Mouse (Mus musculus) urinary bladder, postnatal 4 days (tissue): ENCODE data around the gene Vamp9.
A peak's percentile ranks its signal among the peaks of the same experiment; 100 is the strongest.

Experiments used
- DNase-seq, 2 experiments: peaks; one replicate each; pipeline ENCODE4 v3.0.0; 2021 to 2022; ENCODE audit warnings: low spot score in 2 of 2

The Vamp9 gene

GRCm38 (mm10) chr5:99941776-99942502 lies 35.9 kb downstream of the Vamp9 start:
- no peak for DNase-seq

GRCm38 (mm10) chr5:99952513-99952912 lies 46.5 kb downstream of the Vamp9 start:
- DNase-seq = no peak

DNA sequence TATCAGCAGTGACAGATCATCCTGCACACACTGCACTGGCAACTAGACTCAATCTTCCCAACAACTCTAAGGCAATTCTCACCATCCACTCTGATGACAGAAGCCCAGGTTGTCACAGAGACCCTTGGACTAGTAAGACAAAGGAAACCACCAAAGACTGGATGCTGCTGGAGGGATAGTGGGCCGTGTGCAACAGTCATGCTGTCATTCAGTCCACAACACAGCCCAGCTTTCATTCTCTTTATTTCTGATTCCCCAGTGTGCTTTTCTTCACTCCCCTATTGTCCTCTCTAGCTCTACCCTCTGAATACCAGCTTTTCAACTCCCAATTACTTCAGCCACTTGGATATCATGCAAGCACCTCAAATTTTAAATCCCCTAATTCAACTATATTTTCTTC lies 47.8 kb downstream of the Vamp9 start:
- no peak for DNase-seq

GRCm38 (mm10) chr5:99958666-99959065 lies 52.6 kb downstream of the Vamp9 start:
- DNase-seq = no peak

GRCm38 (mm10) chr5:99959236-99959936 lies 53.3 kb downstream of the Vamp9 start:
- DNase-seq = no peak

- DNase-seq = no peak
These were observed 53.9 kb downstream of the Vamp9 start for GRCm38 (mm10) chr5:99959960-99960359.

- no peak for DNase-seq
These were observed 67.9 kb downstream of the Vamp9 start for GRCm38 (mm10) chr5:99973941-99974340.

GRCm38 (mm10) chr5:99975061-99975460 lies 69.0 kb downstream of the Vamp9 start:
- DNase-seq = no peak

DNA sequence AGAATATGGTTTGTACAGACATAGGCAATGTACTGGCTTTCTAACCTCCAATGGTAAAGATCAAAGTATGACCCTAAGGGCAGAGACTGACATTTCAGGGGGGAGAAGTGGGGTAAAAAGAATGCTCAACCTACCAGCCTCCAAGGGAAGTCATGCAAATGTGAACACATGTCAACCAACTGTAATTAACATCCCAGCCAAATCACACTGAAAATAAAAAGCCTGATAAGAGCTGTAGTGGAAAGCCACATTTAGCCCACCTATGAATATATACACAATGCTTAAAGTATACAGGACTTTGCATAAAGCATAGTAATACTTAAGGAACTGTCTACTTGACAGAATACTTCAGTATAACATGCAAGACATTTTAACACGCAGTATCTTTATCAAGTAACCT lies 69.7 kb downstream of the Vamp9 start:
- DNase-seq = no peak

DNA sequence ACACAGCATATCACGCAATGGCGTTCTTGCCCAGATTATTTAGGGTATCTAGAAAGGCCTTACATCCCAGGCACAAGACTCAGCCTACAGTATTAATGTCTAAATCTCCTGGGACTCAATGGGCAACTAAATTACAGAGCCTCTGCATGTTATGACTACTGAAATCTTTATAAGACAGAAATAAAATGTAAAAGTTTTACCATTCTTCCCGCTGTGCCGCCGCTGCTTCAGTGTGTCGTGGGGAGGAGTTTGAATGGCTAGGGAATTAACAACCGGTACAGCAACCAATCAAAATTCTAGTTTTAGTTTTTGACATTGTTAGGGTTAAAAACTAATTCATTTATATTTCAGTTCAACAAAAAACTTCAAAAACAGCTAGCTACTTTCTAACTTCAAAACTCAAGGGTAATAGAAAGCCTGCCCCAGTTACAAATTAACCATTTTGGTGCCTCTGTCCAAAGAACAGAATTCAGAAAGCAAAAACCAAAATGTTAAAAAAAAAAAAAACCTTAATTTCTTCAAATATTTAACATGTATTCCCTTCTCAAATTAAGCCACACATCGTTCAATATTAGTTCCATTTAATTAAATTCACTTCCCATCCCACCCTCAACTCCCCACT lies 70.4 kb downstream of the Vamp9 start:
- no peak for DNase-seq

DNA sequence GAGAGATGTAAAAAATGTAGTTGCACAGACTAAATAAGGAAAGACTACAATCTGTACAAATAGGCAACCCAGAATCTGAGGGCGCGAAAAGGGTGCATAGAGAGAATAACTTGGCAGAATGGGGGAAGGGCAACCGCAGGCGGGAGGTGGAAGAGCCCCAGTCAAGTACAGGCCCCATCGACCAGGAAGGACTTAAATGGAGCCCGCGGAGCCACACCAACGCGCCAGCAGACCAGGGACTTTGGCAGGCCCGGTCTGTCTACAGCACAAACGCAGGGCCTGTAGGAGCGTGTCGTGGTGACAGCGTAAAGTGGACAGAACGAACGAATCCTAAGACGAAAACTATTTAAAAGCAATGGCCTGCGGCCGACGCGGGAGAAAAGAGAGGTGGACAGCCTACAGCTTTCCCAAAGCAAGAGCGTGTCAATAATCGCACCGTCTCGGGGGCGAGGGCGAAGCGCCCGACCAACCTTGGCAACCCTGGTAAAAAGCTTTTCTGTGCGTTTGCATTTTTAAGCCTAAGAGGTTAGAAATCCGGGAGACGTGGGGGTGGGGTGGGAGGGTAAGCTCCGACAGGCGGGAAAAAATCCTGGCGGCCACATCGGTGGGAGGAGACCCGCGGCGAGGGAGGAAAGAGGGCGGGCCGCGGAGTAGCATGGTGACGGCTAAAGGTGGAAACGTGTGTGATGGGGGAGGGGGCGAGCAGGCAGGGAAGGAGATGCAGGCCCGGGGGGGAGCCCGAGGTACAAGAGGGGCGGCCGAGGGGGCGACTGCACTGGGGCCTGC lies 71.7 kb downstream of the Vamp9 start:
- DNase-seq = peak; percentile 78 to 88

DNA sequence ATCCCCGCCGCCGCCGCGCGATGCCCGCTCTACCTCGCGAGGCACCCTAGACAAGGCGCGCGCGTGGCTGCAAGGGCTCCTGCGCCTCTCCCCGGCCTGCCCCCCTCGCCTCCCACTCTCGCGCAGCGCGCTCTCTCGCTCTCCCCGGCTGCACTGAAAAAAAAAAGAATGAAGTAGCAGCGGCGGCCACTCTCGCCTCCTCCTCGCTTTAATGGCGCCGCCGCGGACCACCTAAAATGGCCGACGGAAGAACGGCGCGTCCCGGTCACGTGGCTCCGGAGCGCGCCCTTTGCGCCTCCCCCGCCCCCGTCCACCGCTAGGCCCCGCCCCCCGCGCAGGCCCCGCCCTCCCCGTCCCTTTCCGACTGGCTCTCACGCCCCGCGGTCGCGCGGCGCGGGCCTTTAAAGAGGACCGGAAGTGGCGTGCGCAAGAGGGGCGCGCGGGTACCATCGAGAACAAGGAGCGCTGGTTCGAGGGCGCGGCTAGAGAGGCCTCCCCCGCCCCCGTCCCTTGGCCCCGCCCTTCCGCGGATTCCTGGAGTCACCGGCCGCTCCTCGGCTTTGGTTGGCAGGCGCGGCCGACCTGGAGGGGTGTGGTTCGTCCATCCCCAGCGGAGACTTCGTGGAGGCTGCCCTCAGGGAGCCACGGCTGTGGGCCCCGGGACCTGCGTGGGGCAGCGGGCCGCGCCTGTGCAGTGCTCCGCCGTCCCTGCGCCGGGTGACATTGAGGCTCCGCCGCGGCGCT lies 72.8 kb downstream of the Vamp9 start, which contains the start of the genes Hnrnpd and 4930524J08Rik:
Gene Hnrnpd, minus strand, starts transcription at position 240 of the 744 bp plus-strand sequence.
Gene 4930524J08Rik, plus strand, starts transcription at position 363 of the 744 bp plus-strand sequence.
- peak; percentile 91 for DNase-seq

DNA sequence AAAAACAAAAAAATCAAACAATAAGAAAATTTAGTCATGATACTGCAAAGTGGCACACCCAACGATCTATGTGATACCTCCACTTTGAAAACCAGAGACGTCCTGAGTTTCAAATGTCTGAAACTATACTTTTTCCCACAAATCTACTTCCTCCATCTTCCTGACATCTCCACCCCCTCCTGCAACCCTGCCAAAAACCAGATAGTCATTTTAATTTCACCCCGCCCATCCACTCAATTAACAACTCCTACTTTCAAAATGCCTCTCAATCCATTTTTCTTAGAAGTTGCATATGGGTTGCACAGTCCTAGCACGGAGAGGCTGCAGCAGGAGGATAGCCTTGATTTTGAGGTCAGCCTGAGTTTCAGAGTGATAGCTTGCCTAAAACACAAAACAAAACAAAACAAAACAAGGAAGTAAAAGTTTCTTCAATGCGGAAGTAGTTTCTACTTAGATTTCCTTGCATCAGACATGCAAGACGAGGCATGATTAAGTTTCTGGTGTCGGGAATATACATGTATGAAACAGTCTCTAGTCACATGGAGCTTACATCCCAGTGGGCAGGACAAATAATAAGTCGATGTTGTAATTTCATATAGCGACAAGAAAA lies 77.5 kb downstream of the Vamp9 start:
- no peak for DNase-seq

- DNase-seq = no peak
These were observed 88.1 kb downstream of the Vamp9 start for GRCm38 (mm10) chr5:99994166-99994565.

DNA sequence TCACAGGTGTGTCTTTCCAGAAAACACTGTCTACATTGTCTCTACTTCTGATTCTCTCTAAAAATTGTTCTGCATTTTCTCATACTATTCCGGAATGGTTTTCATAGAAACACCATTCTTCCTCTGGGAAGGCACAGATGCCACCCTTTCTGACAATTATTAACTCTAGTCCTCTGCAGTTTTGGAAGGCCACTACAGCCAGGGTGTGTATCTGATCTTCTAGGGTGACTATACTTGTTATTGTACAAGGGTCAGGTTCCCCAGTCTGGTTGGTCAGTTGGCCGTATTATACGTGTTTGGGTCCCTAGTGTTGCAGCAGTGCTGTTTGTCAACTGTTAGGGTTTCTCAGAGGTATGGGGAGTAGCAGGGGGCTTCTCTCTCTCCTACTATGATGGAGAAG lies 88.6 kb downstream of the Vamp9 start:
- no peak for DNase-seq

DNA sequence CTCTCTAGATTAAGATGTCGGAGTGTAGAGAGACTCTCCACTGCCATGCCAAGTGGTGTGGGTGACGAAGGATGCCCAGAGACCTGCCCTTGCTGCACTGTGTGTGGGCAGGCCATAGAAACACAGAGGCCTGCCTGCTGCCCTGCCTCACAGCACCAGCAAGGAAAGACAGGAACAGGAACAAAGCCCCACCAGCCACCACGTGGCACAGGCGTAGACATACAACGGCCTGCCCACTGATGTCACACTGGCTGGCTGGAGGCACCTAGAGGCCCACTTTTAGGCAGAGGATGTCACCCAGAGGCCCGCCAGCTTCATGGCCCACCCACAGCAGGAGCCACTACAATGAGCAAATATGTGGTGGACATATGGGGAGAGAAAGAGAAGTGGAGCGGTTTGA lies 94.0 kb downstream of the Vamp9 start:
- DNase-seq = no peak

DNA sequence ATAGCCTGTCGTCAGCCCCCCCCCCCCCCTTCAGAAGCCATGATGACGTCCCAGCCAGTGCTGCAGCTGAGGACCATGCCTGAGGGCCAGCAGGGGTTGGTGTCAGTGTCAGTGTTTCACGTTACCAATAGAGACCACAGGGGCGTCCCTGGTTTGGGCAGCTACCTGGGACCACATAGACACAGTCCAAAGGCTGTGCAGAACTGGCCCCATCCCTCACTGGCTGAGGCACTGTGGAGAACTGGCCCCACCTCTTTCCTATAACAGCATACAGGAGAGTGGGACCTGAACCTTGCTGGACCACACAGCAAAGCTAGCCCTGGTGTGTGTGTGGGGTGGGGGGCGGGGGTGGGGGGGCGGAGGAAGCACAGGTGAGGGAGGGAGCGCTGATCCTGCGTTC lies 94.4 kb downstream of the Vamp9 start:
- DNase-seq = no peak
